In the genomic region with DNA sequence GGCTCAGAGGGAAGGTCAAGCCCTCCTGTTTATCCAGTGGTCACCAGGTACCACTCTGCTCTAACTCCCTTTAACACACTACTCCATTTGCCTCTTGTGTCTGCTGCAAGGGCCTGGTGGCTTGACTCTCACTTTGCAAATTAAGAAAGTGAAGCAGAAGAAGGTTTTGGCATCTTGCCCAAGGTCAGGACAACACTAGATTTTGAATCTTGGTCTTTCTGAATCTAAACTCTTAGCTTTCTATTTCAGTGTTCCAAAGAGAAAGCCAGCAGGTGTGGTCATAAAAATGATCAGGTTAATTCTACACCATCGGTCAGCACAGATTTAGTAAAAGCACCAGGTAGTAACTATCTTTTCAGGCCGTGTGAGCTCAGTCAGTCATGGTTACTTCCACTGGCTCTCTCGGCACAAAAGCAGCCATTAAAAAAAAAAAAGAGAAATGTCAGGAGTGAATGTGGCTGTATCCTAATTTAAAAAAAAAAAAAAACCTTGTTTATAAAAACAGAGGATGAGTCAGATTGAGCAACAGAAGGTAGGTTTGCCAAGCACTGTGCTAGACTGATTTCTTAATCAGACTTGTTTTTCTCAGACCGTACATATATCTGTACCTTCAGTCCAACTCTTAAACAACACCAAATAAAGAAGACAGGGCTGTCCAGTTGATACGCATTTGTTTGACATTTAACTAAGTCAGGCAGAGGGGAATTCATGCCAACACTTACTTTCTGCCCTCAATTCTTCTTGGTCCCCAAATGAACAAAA, we compare ENCODE assay signal across 17 mouse cellular contexts.
DNase-seq lines count a peak whose midpoint lies in the region; ATAC-seq lines count a peak whose summit lies in the region.
"Had no signal": no experiment of that assay in that cellular context is flagged by ENCODE, and none has a peak within 500 bp of the region (broad histone marks: within the 10 kb centered on the region; RNA-seq: fewer than 3 reads in every experiment).

No protein-coding gene starts in this region.

- no peaks in the 10 kb centered on the region for H3K9me3 ChIP-seq in intestine, embryonic 15.5 days
- H3K9me3 ChIP-seq in intestine, embryonic 16.5 days (ENCODE audit: control insufficient read depth, low read length): no peaks in the 10 kb centered on the region
- no peaks in the 10 kb centered on the region for H3K9me3 ChIP-seq in forebrain, embryonic 16.5 days (ENCODE audit: control insufficient read depth, low read length)
- H3K9me3 ChIP-seq: hindbrain, embryonic 12.5 days; neural tube, embryonic 12.5 days had no signal

- H3K9ac ChIP-seq in intestine, embryonic 15.5 days: no peak overlapping the region
- no peak overlapping the region for H3K9ac ChIP-seq in intestine, embryonic 16.5 days (ENCODE audit: low read depth, low read length)
- H3K9ac ChIP-seq in forebrain, embryonic 16.5 days (replicated peaks; ENCODE audit: low read depth, low read length): no peak overlapping the region
- H3K9ac ChIP-seq: hindbrain, embryonic 12.5 days; neural tube, embryonic 12.5 days had no signal

- H3K4me1 ChIP-seq in intestine, embryonic 15.5 days (replicated peaks): no peaks in the 10 kb centered on the region
- H3K4me1 ChIP-seq in intestine, embryonic 16.5 days (ENCODE audit: control insufficient read depth, insufficient read depth, low read length): no peaks in the 10 kb centered on the region
- H3K4me1 ChIP-seq in forebrain, embryonic 16.5 days (replicated peaks; ENCODE audit: control insufficient read depth, insufficient read depth, low read length): peaks cover 4% of the 10 kb centered on the region; the same call in 1 of the 2 replicates
- H3K4me1 ChIP-seq: hindbrain, embryonic 12.5 days; neural tube, embryonic 12.5 days had no signal

- ATAC-seq in intestine, embryonic 15.5 days: 0 out of 2 replicates have a peak, but pooled peaks have one; percentile 45
- ATAC-seq in intestine, embryonic 16.5 days: no peak
- no peak for ATAC-seq in forebrain, embryonic 16.5 days
- ATAC-seq: intestine, postnatal 0 days had no signal

- no peaks in the 10 kb centered on the region for H3K36me3 ChIP-seq in intestine, embryonic 15.5 days
- H3K36me3 ChIP-seq in intestine, embryonic 16.5 days (ENCODE audit: control insufficient read depth, insufficient read depth, low read length): no peaks in the 10 kb centered on the region
- H3K36me3 ChIP-seq in forebrain, embryonic 16.5 days (ENCODE audit: control insufficient read depth, insufficient read depth): no peaks in the 10 kb centered on the region
- H3K36me3 ChIP-seq: hindbrain, embryonic 12.5 days; neural tube, embryonic 12.5 days had no signal

- H3K4me3 ChIP-seq in intestine, embryonic 15.5 days (replicated peaks): no peak overlapping the region
- no peak overlapping the region for H3K4me3 ChIP-seq in intestine, embryonic 16.5 days (ENCODE audit: low read length)
- no peak overlapping the region for H3K4me3 ChIP-seq in forebrain, embryonic 16.5 days (replicated peaks; ENCODE audit: low read length)
- H3K4me3 ChIP-seq: erythroblast, embryonic 14.5 days; hindbrain, embryonic 12.5 days; neural tube, embryonic 12.5 days had no signal

- no peak overlapping the region for H3K4me2 ChIP-seq in intestine, embryonic 15.5 days (replicated peaks)
- no peak overlapping the region for H3K4me2 ChIP-seq in intestine, embryonic 16.5 days (ENCODE audit: low read depth, low read length)
- H3K4me2 ChIP-seq in forebrain, embryonic 16.5 days (ENCODE audit: low read length): no peak overlapping the region
- H3K4me2 ChIP-seq: hindbrain, embryonic 12.5 days; neural tube, embryonic 12.5 days had no signal

- H3K27me3 ChIP-seq in intestine, embryonic 15.5 days (replicated peaks): no peaks in the 10 kb centered on the region
- no peaks in the 10 kb centered on the region for H3K27me3 ChIP-seq in intestine, embryonic 16.5 days (replicated peaks; ENCODE audit: control insufficient read depth, insufficient read depth, low read length)
- H3K27me3 ChIP-seq in forebrain, embryonic 16.5 days (replicated peaks; ENCODE audit: control insufficient read depth, insufficient read depth, low read length): no peaks in the 10 kb centered on the region
- H3K27me3 ChIP-seq: hindbrain, embryonic 12.5 days; neural tube, embryonic 12.5 days had no signal

- WGBS in intestine, embryonic 15.5 days: 58% methylated on average over 5 of the region's 5 CpGs
- 61% methylated on average over 5 of the region's 5 CpGs for WGBS in intestine, embryonic 16.5 days
- 74% methylated on average over 5 of the region's 5 CpGs for WGBS in forebrain, embryonic 16.5 days

- no peak overlapping the region; the same call in 1 of the 2 replicates for H3K27ac ChIP-seq in intestine, embryonic 15.5 days
- H3K27ac ChIP-seq in intestine, embryonic 16.5 days (ENCODE audit: low read length): no peak overlapping the region
- no peak overlapping the region for H3K27ac ChIP-seq in forebrain, embryonic 16.5 days (ENCODE audit: low read length)
- H3K27ac ChIP-seq: hindbrain, embryonic 12.5 days; kidney, postnatal 0 days; neural tube, embryonic 12.5 days had no signal

- peak; percentile 29 to 55 for DNase-seq in cerebellum, postnatal 10 days
- no peak for DNase-seq in cerebellum, postnatal 36 days
- DNase-seq in adipocyte (ENCODE audit: low spot score): peak; percentile 80
- DNase-seq in lung, postnatal 10 days: peak; percentile 7
- no peak for DNase-seq in urinary bladder, postnatal 36 days (ENCODE audit: low spot score in 2 of 2)
- DNase-seq: B cell, adult 2 months; cerebellum, adult 9-11 months; midbrain, embryonic 14.5 days; right cerebral cortex, postnatal 14 days had no signal

Comparison
In these comparisons a context has a peak if more than half of its experiments do, and no peak if none do; other contexts are left out.
1. DNase-seq: peak in cerebellum, postnatal 10 days (2 of 2), adipocyte (single experiment) and lung, postnatal 10 days (single experiment); none in cerebellum, postnatal 36 days (0 of 2) and urinary bladder, postnatal 36 days (0 of 2).